Mouse (Mus musculus) bone marrow, adult 2 months (tissue): ENCODE measurements around the gene Chst3.

ENCODE experiments used
- CTCF ChIP-seq: fragments of 200-500 bp; IDR thresholded peaks from 2 replicates; pipeline ENCODE4 v1.5.1; 2011; ENCODE audit warnings: low read length, control low read depth; ENCODE audit not compliant: control insufficient read depth, insufficient read depth
- POLR2A ChIP-seq: fragments of 200-500 bp; IDR thresholded peaks from 2 replicates; pipeline ENCODE4 v1.6.1; 2011; ENCODE audit warnings: low read depth, mild to moderate bottlenecking, control low read depth, low read length, borderline replicate concordance; ENCODE audit not compliant: control insufficient read depth

GRCm38 (mm10) chr10:60138680-60139079 lies 80.4 kb downstream of the Chst3 start:
- TF ChIP-seq CTCF, result no peak
- no peak for TF ChIP-seq POLR2A
